Mouse (Mus musculus) brain, embryonic 18.5 days (tissue): Measurements from ENCODE around the gene Ssh1.

ENCODE experiments used
- DNase-seq: peaks from one replicate; pipeline ENCODE4 v3.0.0-alpha.2; 2012; ENCODE audit warnings: low read depth, low spot score

Gene Ssh1

GRCm38 (mm10) chr5:113966452-113967150 is 27.1 kb downstream of the Ssh1 start:
- no peak for DNase-seq

- no peak for DNase-seq
These were observed 28.0 kb downstream of the Ssh1 start for GRCm38 (mm10) chr5:113965659-113966185.

GRCm38 (mm10) chr5:113964972-113965371 is 28.7 kb downstream of the Ssh1 start:
- no peak for DNase-seq

GRCm38 (mm10) chr5:113961776-113962175 is 31.9 kb downstream of the Ssh1 start:
- no peak for DNase-seq

- DNase-seq: no peak
These were observed 33.3 kb downstream of the Ssh1 start for GRCm38 (mm10) chr5:113960416-113960815.

- no peak for DNase-seq
These were observed 34.7 kb downstream of the Ssh1 start for GRCm38 (mm10) chr5:113959039-113959438.

- no peak for DNase-seq
These were observed 37.2 kb downstream of the Ssh1 start for GRCm38 (mm10) chr5:113956510-113956909.

- no peak for DNase-seq
These were observed 38.0 kb downstream of the Ssh1 start for GRCm38 (mm10) chr5:113955691-113956090.

GRCm38 (mm10) chr5:113955281-113955680 is 38.4 kb downstream of the Ssh1 start:
- no peak for DNase-seq

- DNase-seq: peak; percentile 60
These were observed 39.3 kb downstream of the Ssh1 start for GRCm38 (mm10) chr5:113954421-113954820.

- no peak for DNase-seq
These were observed 41.2 kb downstream of the Ssh1 start for GRCm38 (mm10) chr5:113952519-113952918.

- no peak for DNase-seq
These were observed 42.0 kb downstream of the Ssh1 start for GRCm38 (mm10) chr5:113951693-113952071.

- no peak for DNase-seq
These were observed 42.7 kb downstream of the Ssh1 start for GRCm38 (mm10) chr5:113950786-113951692.

GRCm38 (mm10) chr5:113950133-113950532 is 43.6 kb downstream of the Ssh1 start:
- no peak for DNase-seq

GRCm38 (mm10) chr5:113947280-113947679 is 46.4 kb downstream of the Ssh1 start:
- no peak for DNase-seq

GRCm38 (mm10) chr5:113945126-113945525 is 48.6 kb downstream of the Ssh1 start:
- DNase-seq: no peak

GRCm38 (mm10) chr5:113943328-113943727 is 50.4 kb downstream of the Ssh1 start:
- no peak for DNase-seq

- no peak for DNase-seq
These were observed 51.1 kb downstream of the Ssh1 start for GRCm38 (mm10) chr5:113942580-113942979.

GRCm38 (mm10) chr5:113939263-113939900 is 54.3 kb downstream of the Ssh1 start:
- DNase-seq: no peak

GRCm38 (mm10) chr5:113937650-113938049 is 56.0 kb downstream of the Ssh1 start:
- DNase-seq: no peak

- DNase-seq: no peak
These were observed 59.8 kb downstream of the Ssh1 start for GRCm38 (mm10) chr5:113933889-113934288.

GRCm38 (mm10) chr5:113933480-113933879 is 60.2 kb downstream of the Ssh1 start:
- DNase-seq: no peak
